Mouse (Mus musculus) bone marrow macrophage, adult 2 months (primary cell): ENCODE results near the gene Tfap2e.

Source experiments
- CTCF ChIP-seq: IDR thresholded peaks from 2 replicates; pipeline ENCODE4 v1.5.1; 2012; ENCODE audit warnings: low read depth, mild to moderate bottlenecking, low read length, moderate library complexity
- POLR2A ChIP-seq: IDR thresholded peaks from 2 replicates; pipeline ENCODE4 v1.6.1; 2012; ENCODE audit warnings: mild to moderate bottlenecking, low read depth, low read length, borderline replicate concordance

- TF ChIP-seq CTCF: no peak
- TF ChIP-seq POLR2A: no peak
Observed at GRCm38 (mm10) chr4:126734700-126735381, 1.2 kb downstream of the Tfap2e start.
